Mouse (Mus musculus) adrenal gland, postnatal 25 days (tissue): ENCODE results near the gene Retreg1. TPM values are rescaled to one million over a fixed set of nuclear protein-coding genes. Genes with fewer than 3 reads are reported as not detected.
A peak's percentile ranks its signal among the peaks of the same experiment; 100 is the strongest.

ENCODE experiments used
- DNase-seq: peaks from one replicate; pipeline ENCODE4 v3.0.0; 2021; ENCODE audit warnings: mixed read lengths
- total RNA-seq: library from RNA; stranded (reverse); gene quantifications from 2 replicates; pipeline ENCODE4 v1.2.3, GENCODE M21; 2021

Retreg1 gene
- total RNA-seq, 1 experiment from 2014 or later, result 40.7 TPM

GRCm38 (mm10) chr15:25880192-25880591 lies 37.2 kb downstream of the Retreg1 start:
- DNase-seq, result no peak

GRCm38 (mm10) chr15:25882002-25882401 lies 39.0 kb downstream of the Retreg1 start:
- no peak for DNase-seq

GRCm38 (mm10) chr15:25884416-25884958 lies 41.5 kb downstream of the Retreg1 start:
- no peak for DNase-seq

GRCm38 (mm10) chr15:25886581-25887011 lies 43.6 kb downstream of the Retreg1 start:
- peak; percentile 13 for DNase-seq

GRCm38 (mm10) chr15:25889927-25890326 lies 46.9 kb downstream of the Retreg1 start:
- no peak for DNase-seq

- DNase-seq, result no peak
These were observed 48.6 kb downstream of the Retreg1 start for GRCm38 (mm10) chr15:25891556-25891955.

- DNase-seq, result no peak
These were observed 50.3 kb downstream of the Retreg1 start for GRCm38 (mm10) chr15:25893327-25893726.

GRCm38 (mm10) chr15:25896783-25897182 lies 53.8 kb downstream of the Retreg1 start:
- no peak for DNase-seq

GRCm38 (mm10) chr15:25897617-25898016 lies 54.6 kb downstream of the Retreg1 start:
- no peak for DNase-seq

GRCm38 (mm10) chr15:25899021-25899420 lies 56.0 kb downstream of the Retreg1 start:
- DNase-seq, result no peak

GRCm38 (mm10) chr15:25900540-25900939 lies 57.6 kb downstream of the Retreg1 start:
- peak; percentile 89 for DNase-seq

- DNase-seq, result no peak
These were observed 60.1 kb downstream of the Retreg1 start for GRCm38 (mm10) chr15:25902931-25903615.

- no peak for DNase-seq
These were observed 61.5 kb downstream of the Retreg1 start for GRCm38 (mm10) chr15:25904435-25905021.

- no peak for DNase-seq
These were observed 67.0 kb downstream of the Retreg1 start for GRCm38 (mm10) chr15:25909783-25910494.

GRCm38 (mm10) chr15:25910495-25910865 lies 67.5 kb downstream of the Retreg1 start:
- DNase-seq, result no peak

- DNase-seq, result no peak
These were observed 67.9 kb downstream of the Retreg1 start for GRCm38 (mm10) chr15:25910924-25911323.

GRCm38 (mm10) chr15:25912911-25913310 lies 69.9 kb downstream of the Retreg1 start:
- no peak for DNase-seq

GRCm38 (mm10) chr15:25913659-25914058 lies 70.7 kb downstream of the Retreg1 start:
- no peak for DNase-seq

- no peak for DNase-seq
These were observed 71.2 kb downstream of the Retreg1 start for GRCm38 (mm10) chr15:25914160-25914559.

GRCm38 (mm10) chr15:25915013-25915412 lies 72.0 kb downstream of the Retreg1 start:
- peak; percentile 50 for DNase-seq

GRCm38 (mm10) chr15:25915574-25916205 lies 72.7 kb downstream of the Retreg1 start:
- no peak for DNase-seq

- no peak for DNase-seq
These were observed 73.3 kb downstream of the Retreg1 start for GRCm38 (mm10) chr15:25916252-25916651.

- no peak for DNase-seq
These were observed 75.7 kb downstream of the Retreg1 start for GRCm38 (mm10) chr15:25918641-25919040.
